Mouse (Mus musculus) CH12.LX (cell line): ENCODE data around the gene Gfpt1.

Experiments used
- BHLHE40 ChIP-seq: IDR thresholded peaks from 2 replicates; pipeline ENCODE4 v1.6.1; 2011; ENCODE audit warnings: mild to moderate bottlenecking, low read depth, low read length, improper control_type of control experiment
- CHD2 ChIP-seq: IDR thresholded peaks from 2 replicates; pipeline ENCODE4 v1.6.1; 2011; ENCODE audit warnings: low read length, improper control_type of control experiment
- CTCF ChIP-seq, 2 experiments: IDR thresholded peaks in 1 of 2; conservative IDR thresholded peaks in 1 of 2; 2 replicates each; pipeline ENCODE4 v1.5.1; 2011 to 2012; ENCODE audit warnings: low read depth in 2 of 2, low read length in 2 of 2, improper control_type of control experiment in 1 of 2, inconsistent platforms in 1 of 2, mild to moderate bottlenecking in 1 of 2, moderate library complexity in 1 of 2
- ELF1 ChIP-seq: IDR thresholded peaks from 2 replicates; pipeline ENCODE4 v1.6.1; 2014; ENCODE audit warnings: low read depth, mild to moderate bottlenecking, inconsistent platforms, low read length, improper control_type of control experiment
- EP300 ChIP-seq: IDR thresholded peaks from 2 replicates; pipeline ENCODE4 v1.6.1; 2011; ENCODE audit warnings: low read length, improper control_type of control experiment
- JUND ChIP-seq: conservative IDR thresholded peaks from 2 replicates; pipeline ENCODE4 v1.6.1; 2011; ENCODE audit warnings: low read depth, low read length, improper control_type of control experiment
- MAFK ChIP-seq: IDR thresholded peaks from 2 replicates; pipeline ENCODE4 v1.6.1; 2011; ENCODE audit warnings: low read length, improper control_type of control experiment; ENCODE audit not compliant: insufficient replicate concordance
- MYC ChIP-seq: IDR thresholded peaks from 2 replicates; pipeline ENCODE4 v1.6.1; 2011; ENCODE audit warnings: low read depth, mild to moderate bottlenecking, improper control_type of control experiment, low read length
- POLR2A ChIP-seq: IDR thresholded peaks from 2 replicates; pipeline ENCODE4 v1.6.1; 2011; ENCODE audit warnings: low read depth, mild to moderate bottlenecking, improper control_type of control experiment, low read length
- SIN3A ChIP-seq: IDR thresholded peaks from 2 replicates; pipeline ENCODE4 v1.6.1; 2012; ENCODE audit warnings: low read length, improper control_type of control experiment, inconsistent platforms
- UBTF ChIP-seq: IDR thresholded peaks from 2 replicates; pipeline ENCODE4 v1.6.1; 2012; ENCODE audit warnings: low read depth, mild to moderate bottlenecking, inconsistent platforms, low read length, improper control_type of control experiment, moderate library complexity
- USF1 ChIP-seq: IDR thresholded peaks from 2 replicates; pipeline ENCODE4 v1.6.1; 2014; ENCODE audit warnings: low read depth, mild to moderate bottlenecking, inconsistent platforms, low read length, improper control_type of control experiment
- ZMIZ1 ChIP-seq: IDR thresholded peaks from 2 replicates; pipeline ENCODE4 v1.6.1; 2012; ENCODE audit warnings: low read depth, mild to moderate bottlenecking, inconsistent platforms, low read length, improper control_type of control experiment
- ZNF384 ChIP-seq: IDR thresholded peaks from 2 replicates; pipeline ENCODE4 v1.6.1; 2012; ENCODE audit warnings: low read depth, low read length, improper control_type of control experiment, inconsistent platforms

GRCm38 (mm10) chr6:87043131-87043516 lies 478 bp downstream of the Gfpt1 start:
- TF ChIP-seq BHLHE40, result no peak
- TF ChIP-seq CTCF (conservative IDR thresholded peaks at IDR 0.05 in 1 of 2, IDR thresholded peaks at IDR 0.05 in 1 of 2; ENCODE audit: low read depth in 2 of 2, low read length in 2 of 2), result no peak
- TF ChIP-seq CHD2, result no peak
- TF ChIP-seq USF1, result no peak
- no peak for TF ChIP-seq ZNF384
- TF ChIP-seq POLR2A, result no peak
- TF ChIP-seq EP300, result no peak
- no peak for TF ChIP-seq MYC
- peak; percentile 63; the same call in 1 of the 2 replicates for TF ChIP-seq SIN3A
- TF ChIP-seq ZMIZ1, result no peak
- no peak for TF ChIP-seq MAFK
- TF ChIP-seq JUND, result no peak
- no peak for TF ChIP-seq UBTF
- no peak for TF ChIP-seq ELF1
